Mouse (Mus musculus): ENCODE measurements around the gene Tpm3-rs7. TPM values are rescaled to one million over a fixed set of nuclear protein-coding genes. Genes with fewer than 3 reads are reported as not detected.
"Not testable (repeated sequence)": the region's sequence is repeated elsewhere in the genome, so short reads cannot be mapped to it uniquely, and the experiment has no call there.

Tpm3-rs7 gene
- 5.7 and 12.9 TPM in 2 replicates for polyA plus RNA-seq (2015; fragmentation: Nextera tagmentation; extraction: Ambion mirVana)

- 94% methylated on average over 16 of the region's 16 CpGs for WGBS
- not testable (repeated sequence) for H3K4me3 ChIP-seq; H3K4me1 ChIP-seq; H3K9ac ChIP-seq; H3K9me3 ChIP-seq; H3K36me3 ChIP-seq; H3K27ac ChIP-seq; ATAC-seq (ENCODE audit: insufficient number of reproducible peaks, insufficient read depth, low FRiP score, low TSS enrichment, low read depth); H3K4me2 ChIP-seq; H3K27me3 ChIP-seq
Measured at GRCm38 (mm10) chr14:113314499-113314898, at the start of gene Tpm3-rs7. Tpm3-rs7 (plus strand) TSS chr14:113314608.

DNA sequence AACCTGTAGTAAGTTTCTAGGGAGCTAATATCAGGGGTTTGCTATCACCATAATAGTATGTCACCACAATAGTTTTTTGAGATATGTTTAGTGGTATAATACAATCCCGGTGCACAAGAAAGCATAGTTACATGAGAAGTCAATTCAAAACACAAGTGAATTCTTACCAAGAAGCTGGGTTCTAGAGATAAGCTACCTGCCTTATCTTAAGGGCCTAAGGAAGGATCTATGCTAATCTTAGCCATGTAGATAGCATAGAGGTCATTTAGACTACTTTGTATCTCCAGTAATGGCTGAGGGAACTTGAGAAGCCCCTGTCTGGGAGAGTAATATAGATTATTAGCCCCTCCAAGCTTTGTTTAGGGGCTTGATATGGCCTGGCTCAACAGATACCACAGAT, 2.6 kb downstream of the Tpm3-rs7 start:
- Histone ChIP-seq H3K27ac (no peak overlapping the region), H3K27me3 (no peaks in the 10 kb centered on the region), H3K9ac (no peak overlapping the region), H3K9me3 (no peaks in the 10 kb centered on the region), H3K4me2 (no peak overlapping the region), H3K4me1 (no peaks in the 10 kb centered on the region), H3K36me3 (no peaks in the 10 kb centered on the region), H3K4me3 (no peak overlapping the region)
- ATAC-seq (ENCODE audit: insufficient number of reproducible peaks, insufficient read depth, low FRiP score, low TSS enrichment, low read depth): no peak
- 91% methylated on average over 1 of the region's 1 CpGs for WGBS

GRCm38 (mm10) chr14:113363361-113363760, 49.0 kb downstream of the Tpm3-rs7 start:
- no peak overlapping the region for H3K9ac ChIP-seq
- no peaks in the 10 kb centered on the region; the same call in 1 of the 2 replicates for H3K9me3 ChIP-seq
- ATAC-seq (ENCODE audit: insufficient number of reproducible peaks, insufficient read depth, low FRiP score, low TSS enrichment, low read depth): no peak
- H3K27ac ChIP-seq: no peak overlapping the region
- H3K4me2 ChIP-seq: no peak overlapping the region
- 63% methylated on average over 1 of the region's 1 CpGs for WGBS
- H3K36me3 ChIP-seq: no peaks in the 10 kb centered on the region
- no peaks in the 10 kb centered on the region for H3K27me3 ChIP-seq
- H3K4me1 ChIP-seq: no peaks in the 10 kb centered on the region
- H3K4me3 ChIP-seq: no peak overlapping the region
